Mouse (Mus musculus) E14TG2a.4 (cell line): ENCODE data around the gene Syt3.

Experiments used
- CTCF ChIP-seq: conservative IDR thresholded peaks from 2 replicates; pipeline ENCODE4 v1.5.1; 2014; ENCODE audit warnings: low read length
- NANOG ChIP-seq: IDR thresholded peaks from 2 replicates; pipeline ENCODE4 v1.6.1; 2014; ENCODE audit warnings: borderline replicate concordance, low read length, mixed read lengths
- POU5F1 ChIP-seq: IDR thresholded peaks from 2 replicates; pipeline ENCODE4 v1.6.1; 2014; ENCODE audit warnings: low read length, borderline replicate concordance

DNA sequence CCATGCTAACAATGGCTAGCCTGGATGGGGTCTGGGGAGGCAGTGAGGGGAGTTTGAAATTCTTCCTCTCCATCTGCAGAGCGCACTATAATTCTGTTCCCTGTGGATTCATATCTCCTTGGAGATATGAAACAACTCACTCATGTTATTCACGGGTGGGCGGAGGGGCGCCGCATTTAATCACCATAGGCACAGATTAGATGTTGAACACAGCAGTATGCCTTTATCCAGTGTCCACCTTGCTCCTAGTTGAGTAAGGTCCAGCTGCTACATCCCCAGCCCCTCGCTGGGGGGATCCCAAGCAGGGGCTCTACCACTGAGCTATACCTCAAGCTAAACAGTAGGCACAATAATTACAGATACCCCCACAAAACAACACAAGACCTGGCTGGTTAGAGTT is 28.5 kb upstream of the Syt3 start:
- TF ChIP-seq CTCF (no peak), NANOG (no peak), POU5F1 (no peak)
